Comparison of ENCODE assay signal across 8 mouse cellular contexts in the genomic region with DNA sequence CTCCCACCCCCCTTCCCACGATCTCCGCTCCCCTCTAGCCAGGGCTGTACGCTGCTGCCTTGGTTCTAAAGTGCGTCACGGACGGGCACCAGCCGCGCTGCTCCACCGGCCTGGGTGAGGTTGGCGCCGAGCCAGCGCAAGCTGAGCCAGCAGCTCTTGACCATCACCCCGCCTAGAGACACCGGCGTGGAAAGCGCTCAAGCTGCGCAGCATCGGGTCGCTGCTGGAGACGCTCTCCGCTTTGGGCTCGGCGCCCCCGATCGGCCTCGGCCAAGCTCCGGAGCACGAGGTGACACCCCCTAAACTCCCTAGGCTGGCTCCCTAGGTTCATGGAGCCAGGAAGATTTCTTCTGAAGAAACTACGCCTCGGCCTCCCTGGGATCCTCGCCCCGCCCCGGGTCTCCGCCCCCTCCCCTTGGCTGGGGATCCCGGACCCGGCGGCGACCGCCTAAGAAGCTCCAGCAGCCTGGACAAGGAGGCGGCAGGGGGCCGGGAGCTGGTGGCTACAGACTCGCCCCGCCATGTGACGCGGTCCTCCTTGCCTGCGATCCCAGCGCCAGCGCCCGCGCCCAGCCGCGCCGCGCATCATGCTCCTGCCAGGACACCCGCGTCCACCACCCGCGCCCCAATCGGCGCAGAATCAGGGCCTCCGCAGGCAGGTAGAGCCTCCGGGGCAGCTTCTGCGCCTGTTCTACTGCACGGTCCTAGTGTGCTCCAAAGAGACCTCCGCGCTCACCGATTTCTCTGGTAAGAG. TPM values are rescaled to one million over a fixed set of nuclear protein-coding genes. Genes with fewer than 3 reads are reported as not detected.
DNase-seq lines count a peak whose midpoint lies in the region; ATAC-seq and TF ChIP-seq lines count a peak whose summit lies in the region.
"Had no signal": no experiment of that assay in that cellular context is flagged by ENCODE, and none has a peak within 500 bp of the region (broad histone marks: within the 10 kb centered on the region; RNA-seq: fewer than 3 reads in every experiment).

No protein-coding gene starts in this region.

- no peak for TF ChIP-seq POLR2A in small intestine, adult 2 months (IDR thresholded peaks at IDR 0.05; ENCODE audit: low read depth, low read length)

- peak; percentile 66 for ATAC-seq in embryonic facial prominence, embryonic 11.5 days (replicated peaks; ENCODE audit: insufficient number of reproducible peaks, low FRiP score, low TSS enrichment, low read depth)
- peak; percentile 64 for ATAC-seq in intestine, postnatal 0 days

- TF ChIP-seq CTCF in intestine, postnatal 0 days (IDR thresholded peaks at IDR 0.05; ENCODE audit: low read depth) = no peak
- TF ChIP-seq CTCF in small intestine, adult 2 months (IDR thresholded peaks at IDR 0.05; ENCODE audit: extremely low read depth, insufficient read length, insufficient replicate concordance, low read depth, low read length) = no peak

- H3K9me3 ChIP-seq in embryonic facial prominence, embryonic 11.5 days (replicated peaks; ENCODE audit: control insufficient read depth, low read length) = no peaks in the 10 kb centered on the region
- no peaks in the 10 kb centered on the region for H3K9me3 ChIP-seq in intestine, postnatal 0 days (ENCODE audit: control insufficient read depth)
- no peaks in the 10 kb centered on the region for H3K9me3 ChIP-seq in limb, embryonic 10.5 days (replicated peaks)
- H3K9me3 ChIP-seq in midbrain, embryonic 10.5 days (replicated peaks) = no peaks in the 10 kb centered on the region

- no peaks in the 10 kb centered on the region for H3K36me3 ChIP-seq in embryonic facial prominence, embryonic 11.5 days (replicated peaks; ENCODE audit: control insufficient read depth, insufficient read depth, low read depth, low read length)
- no peaks in the 10 kb centered on the region for H3K36me3 ChIP-seq in intestine, postnatal 0 days (ENCODE audit: control insufficient read depth, insufficient read depth)
- H3K36me3 ChIP-seq in limb, embryonic 10.5 days = no peaks in the 10 kb centered on the region
- H3K36me3 ChIP-seq in midbrain, embryonic 10.5 days = no peaks in the 10 kb centered on the region
- no peaks in the 10 kb centered on the region for H3K36me3 ChIP-seq in small intestine, adult 2 months (ENCODE audit: control insufficient read depth, insufficient read depth, low read length)

- under 1% methylated on average over 67 of the region's 67 CpGs for WGBS in embryonic facial prominence, embryonic 11.5 days
- under 1% methylated on average over 67 of the region's 67 CpGs for WGBS in intestine, postnatal 0 days
- under 1% methylated on average over 67 of the region's 67 CpGs for WGBS in limb, embryonic 10.5 days
- under 1% methylated on average over 67 of the region's 67 CpGs for WGBS in midbrain, embryonic 10.5 days
- WGBS in small intestine, adult 2 months = 1% methylated on average over 67 of the region's 67 CpGs

- peak overlapping the region; percentile 98 for H3K4me2 ChIP-seq in embryonic facial prominence, embryonic 11.5 days (ENCODE audit: low read depth, low read length)
- peak overlapping the region; percentile 83 for H3K4me2 ChIP-seq in intestine, postnatal 0 days (replicated peaks; ENCODE audit: low read depth)

- no peak overlapping the region for H3K27ac ChIP-seq in embryonic facial prominence, embryonic 11.5 days (replicated peaks; ENCODE audit: low read depth, low read length)
- H3K27ac ChIP-seq in intestine, postnatal 0 days (ENCODE audit: low read depth, low read length) = no peak overlapping the region
- peak overlapping the region; percentile 57 for H3K27ac ChIP-seq in limb, embryonic 10.5 days
- H3K27ac ChIP-seq in midbrain, embryonic 10.5 days (replicated peaks) = peak overlapping the region; percentile 69
- H3K27ac ChIP-seq in small intestine, adult 2 months (ENCODE audit: insufficient read depth, low read depth, low read length) = peak overlapping the region; percentile 44

- H3K4me3 ChIP-seq in embryonic facial prominence, embryonic 11.5 days (ENCODE audit: low read depth, low read length) = peak overlapping the region; percentile 50
- H3K4me3 ChIP-seq in intestine, postnatal 0 days (ENCODE audit: low read depth, low read length) = peak overlapping the region; percentile 46
- H3K4me3 ChIP-seq in limb, embryonic 10.5 days = peak overlapping the region; percentile 61
- peak overlapping the region; percentile 65 for H3K4me3 ChIP-seq in midbrain, embryonic 10.5 days
- H3K4me3 ChIP-seq in small intestine, adult 2 months (ENCODE audit: low read depth, low read length) = peak overlapping the region; percentile 73

- DNase-seq in adrenal gland, postnatal 25 days = peak; percentile 91
- DNase-seq in embryonic facial prominence, embryonic 11.5 days (ENCODE audit: low spot score) = peak; percentile 60
- peak; percentile 98 for DNase-seq in heart, adult 11 months
- DNase-seq in limb, embryonic 10.5 days (ENCODE audit: low spot score) = peak; percentile 72
- peak; percentile 75 for DNase-seq in midbrain, embryonic 10.5 days (ENCODE audit: low spot score)

- H3K9ac ChIP-seq in embryonic facial prominence, embryonic 11.5 days (replicated peaks; ENCODE audit: low read length) = peak overlapping the region; percentile 55
- H3K9ac ChIP-seq in intestine, postnatal 0 days (ENCODE audit: low read depth, low read length) = peak overlapping the region; percentile 45

- peaks cover 29% of the 10 kb centered on the region for H3K27me3 ChIP-seq in embryonic facial prominence, embryonic 11.5 days (ENCODE audit: control insufficient read depth, insufficient read depth, low read length)
- H3K27me3 ChIP-seq in intestine, postnatal 0 days (replicated peaks; ENCODE audit: control insufficient read depth, insufficient read depth, low read length) = peaks cover 22% of the 10 kb centered on the region
- peaks cover 85% of the 10 kb centered on the region for H3K27me3 ChIP-seq in limb, embryonic 10.5 days (ENCODE audit: low read depth, poor library complexity, severe bottlenecking)
- H3K27me3 ChIP-seq in midbrain, embryonic 10.5 days (ENCODE audit: low read depth, poor library complexity, severe bottlenecking) = peaks cover 85% of the 10 kb centered on the region
- H3K27me3 ChIP-seq in small intestine, adult 2 months (ENCODE audit: control insufficient read depth, insufficient read depth, low read length) = peaks cover 12% of the 10 kb centered on the region

- peaks cover 5% of the 10 kb centered on the region; the same call in 1 of the 2 replicates for H3K4me1 ChIP-seq in embryonic facial prominence, embryonic 11.5 days (ENCODE audit: control insufficient read depth, insufficient read depth, low read length)
- H3K4me1 ChIP-seq in intestine, postnatal 0 days (replicated peaks; ENCODE audit: control insufficient read depth, insufficient read depth, low read length) = no peaks in the 10 kb centered on the region
- H3K4me1 ChIP-seq in limb, embryonic 10.5 days = peaks cover 33% of the 10 kb centered on the region
- H3K4me1 ChIP-seq in midbrain, embryonic 10.5 days = peaks cover 47% of the 10 kb centered on the region
- peaks cover 7% of the 10 kb centered on the region for H3K4me1 ChIP-seq in small intestine, adult 2 months (ENCODE audit: control insufficient read depth, insufficient read depth, insufficient read length, low read length)

RNA-seq across cellular contexts. Expression of a gene that starts 4.3 kb away (rescaled TPM):
- 3.1 and 4.1 TPM in 2 replicates for total RNA-seq in adrenal gland, postnatal 25 days (2021)
- polyA plus RNA-seq in embryonic facial prominence, embryonic 11.5 days (2014; fragmentation: Nextera tagmentation; extraction: Ambion mirVana) = 0.52 and 1.1 TPM in 2 replicates
- 0.68 and 0.69 TPM in 2 replicates for polyA plus RNA-seq in intestine, postnatal 0 days (2015; fragmentation: Nextera tagmentation; extraction: Ambion mirVana)
- polyA plus RNA-seq in limb, embryonic 10.5 days (2016; fragmentation: Nextera tagmentation; extraction: Ambion mirVana) = 0.16 and 0.43 TPM in 2 replicates
- polyA plus RNA-seq in midbrain, embryonic 10.5 days (2016; fragmentation: Nextera tagmentation; extraction: Ambion mirVana) = 0.96 and 1.8 TPM in 2 replicates
- polyA plus RNA-seq in small intestine, adult 2 months (2012; rRNA removed) = 0.19 and 0.50 TPM in 2 replicates
- total RNA-seq: neutrophil, adult 5-6 weeks had no signal

RNA-seq across cellular contexts. Expression of a gene that starts 20.6 kb away (rescaled TPM):
- 14.3 and 17.2 TPM in 2 replicates for total RNA-seq in adrenal gland, postnatal 25 days (2021)
- 13.1 and 15.4 TPM in 2 replicates for polyA plus RNA-seq in embryonic facial prominence, embryonic 11.5 days (2014; fragmentation: Nextera tagmentation; extraction: Ambion mirVana)
- 2.4 and 2.6 TPM in 2 replicates for polyA plus RNA-seq in intestine, postnatal 0 days (2015; fragmentation: Nextera tagmentation; extraction: Ambion mirVana)
- polyA plus RNA-seq in limb, embryonic 10.5 days (2016; fragmentation: Nextera tagmentation; extraction: Ambion mirVana) = 14.1 and 14.2 TPM in 2 replicates
- 10.7 and 11.0 TPM in 2 replicates for polyA plus RNA-seq in midbrain, embryonic 10.5 days (2016; fragmentation: Nextera tagmentation; extraction: Ambion mirVana)
- 1.8 and 1.9 TPM in 2 replicates for polyA plus RNA-seq in small intestine, adult 2 months (2012; rRNA removed)

Comparison
In these comparisons a context has a peak if more than half of its experiments do, and no peak if none do; other contexts are left out.
1. H3K27ac ChIP-seq: peak in limb, embryonic 10.5 days (single experiment), midbrain, embryonic 10.5 days (single experiment) and small intestine, adult 2 months (single experiment); none in embryonic facial prominence, embryonic 11.5 days (single experiment) and intestine, postnatal 0 days (single experiment).
2. Peak in every context shown above with its lines, with median percentiles within 50 percentile points of each other: DNase-seq and H3K4me3 ChIP-seq.